Mouse (Mus musculus) liver, postnatal 0 days (tissue): Measurements from ENCODE around the gene Tpo.

Experiments used
- CTCF ChIP-seq: sonication (generic); IDR thresholded peaks from 2 replicates; pipeline ENCODE4 v1.5.1; 2016; ENCODE audit warnings: antibody characterized with exemption, low read depth
- EP300 ChIP-seq: IDR thresholded peaks from 2 replicates; pipeline ENCODE4 v1.6.1; 2016; ENCODE audit warnings: antibody characterized with exemption, low read depth, mild to moderate bottlenecking

DNA sequence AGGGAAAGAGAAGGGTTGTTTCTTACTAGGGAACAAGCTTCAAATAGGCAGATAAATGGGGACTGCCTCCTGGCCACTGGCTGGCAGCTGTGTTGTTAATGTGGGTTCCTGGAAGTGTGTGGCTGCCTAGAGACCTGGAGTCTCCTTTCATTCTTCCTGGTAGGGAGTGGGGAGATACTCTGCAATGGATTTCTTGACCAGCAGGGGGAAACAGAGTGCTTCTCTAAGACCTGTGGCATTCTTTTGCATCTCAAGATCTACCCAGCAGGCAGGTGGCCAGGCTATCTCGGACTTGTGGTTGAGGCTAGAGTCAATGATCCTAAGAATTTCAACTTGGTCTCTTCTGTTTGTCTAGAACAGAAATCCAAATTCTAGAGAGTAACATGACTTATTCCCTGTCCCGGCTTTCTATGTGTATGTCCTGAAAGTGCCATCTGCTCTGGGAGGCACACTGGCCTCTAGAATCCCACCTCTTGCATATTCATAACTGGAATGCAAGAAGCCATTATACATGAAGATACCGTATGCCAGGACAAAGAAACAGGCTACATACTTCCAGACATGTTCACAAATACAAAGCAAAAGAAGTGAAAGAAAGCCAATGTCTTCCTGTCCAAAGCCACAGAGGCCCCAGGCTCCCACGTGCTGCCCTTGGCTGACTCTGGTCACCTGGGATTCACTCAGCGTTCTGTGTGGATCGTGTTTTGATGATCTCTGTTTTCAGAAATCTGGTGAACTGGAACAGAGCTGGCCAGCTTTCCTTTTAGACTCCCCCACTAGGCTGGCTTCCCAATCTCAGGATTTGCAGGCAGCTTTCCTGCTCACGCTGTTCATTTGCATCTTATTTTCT lies 3.6 kb downstream of the Tpo start:
- TF ChIP-seq CTCF (peak; percentile 62), EP300 (no peak)
